Mouse (Mus musculus) layer of hippocampus, adult 6 months (tissue): ENCODE data around the gene Olfr539. TPM values are rescaled to one million over a fixed set of nuclear protein-coding genes. Genes with fewer than 3 reads are reported as not detected.

Experiments
- long read RNA-seq, 2 experiments: library from polyadenylated mRNA; unstranded; transcript quantifications; one replicate each; pipeline ENCODE4 v2.0.0; 2019 to 2020
- polyA plus RNA-seq: library from polyadenylated mRNA; unstranded; fragments of <200 nt; fragmentation: Nextera tagmentation; gene quantifications from 2 replicates; pipeline ENCODE4 v1.2.3, GENCODE M21; 2021

Gene Olfr539
- polyA plus RNA-seq = 0.18 and 0.30 TPM in 2 replicates
- long read RNA-seq, experiment 1 = 0 reads
- long read RNA-seq, experiment 2 = 0 reads

DNA sequence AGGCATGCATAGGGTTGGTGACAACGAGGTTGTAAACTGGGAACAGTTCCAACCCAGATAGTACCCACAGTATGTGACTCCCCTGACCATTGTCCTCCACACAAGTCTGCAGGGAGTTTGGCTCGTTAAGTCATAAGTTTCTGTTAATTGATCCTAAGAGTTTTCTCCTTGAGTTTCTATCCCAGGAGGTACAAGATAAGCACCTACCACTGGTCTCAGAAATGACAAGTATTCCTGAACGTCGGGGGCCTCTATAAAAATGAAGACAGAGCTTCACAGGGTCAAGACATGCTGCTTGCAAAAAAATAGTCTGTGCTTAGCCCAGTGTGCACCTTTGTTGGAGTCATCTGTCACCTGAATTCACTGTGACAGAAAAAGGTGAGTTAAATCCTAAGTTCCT is at the start of gene Olfr539:
Gene Olfr539, plus strand, starts transcription at position 301 of the 400 bp plus-strand sequence.

DNA sequence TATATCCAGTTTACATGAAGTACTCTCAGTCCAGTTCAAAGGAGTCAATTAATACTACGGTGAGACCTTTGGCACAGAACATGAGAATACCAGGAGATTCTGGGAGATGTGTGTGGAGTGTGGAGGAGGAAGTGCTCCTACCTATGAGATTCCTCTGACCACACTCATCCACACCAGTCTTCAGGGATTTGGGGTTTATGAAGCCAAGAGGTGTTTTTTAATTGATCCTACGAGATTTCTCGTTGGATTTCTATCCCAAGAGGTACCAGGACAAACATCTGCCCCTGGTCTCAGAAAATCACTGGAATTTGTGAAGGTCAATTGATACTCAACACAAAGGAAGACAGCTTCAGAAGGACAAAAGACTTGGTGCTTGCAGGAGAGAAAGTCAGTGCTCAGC is 31.1 kb upstream of the Olfr539 start, which contains the start of gene Olfr61:
Gene Olfr61, plus strand, starts transcription at position 301 of the 400 bp plus-strand sequence.

DNA sequence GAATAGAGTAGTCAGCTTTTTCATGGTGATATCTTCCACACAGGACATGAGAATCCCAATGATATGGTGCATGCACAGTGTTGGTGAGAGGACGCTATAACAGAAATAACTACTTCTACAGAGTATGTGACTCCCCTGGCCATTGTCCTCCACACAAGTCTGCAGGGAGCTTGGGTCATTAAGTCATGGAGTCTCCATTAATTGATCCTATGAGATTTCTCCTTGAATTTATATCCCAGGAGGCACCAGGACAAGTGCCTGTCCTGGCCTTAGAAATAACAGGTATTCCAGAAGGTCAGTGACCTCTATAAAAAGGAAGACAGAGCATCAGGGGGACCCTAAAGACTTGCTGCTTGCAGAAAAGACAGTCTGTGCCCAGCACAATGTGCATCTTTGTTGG is 13.6 kb upstream of the Olfr539 start, which contains the start of gene Olfr53:
Gene Olfr53, plus strand, starts transcription at position 301 of the 400 bp plus-strand sequence.

DNA sequence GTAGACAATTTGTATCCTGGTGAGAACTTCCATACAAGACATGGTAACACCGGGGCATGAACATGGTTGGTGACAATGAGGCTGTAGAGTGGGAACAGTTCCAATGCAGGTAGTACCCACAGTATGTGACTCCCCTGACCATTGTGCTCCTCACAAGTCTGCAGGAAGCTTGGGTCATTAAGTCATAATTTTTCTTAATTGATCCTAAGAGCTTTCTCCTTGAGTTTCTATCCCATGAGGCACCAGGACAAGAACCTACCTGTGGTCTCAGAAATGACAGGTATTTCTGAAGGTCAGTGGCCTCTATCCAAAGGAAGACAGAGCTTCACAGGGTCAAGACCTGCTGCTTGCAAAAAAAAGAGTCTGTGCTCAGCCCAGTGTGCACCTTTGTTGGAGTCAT is 21.9 kb downstream of the Olfr539 start, which contains the start of gene Olfr45:
Gene Olfr45, plus strand, starts transcription at position 301 of the 400 bp plus-strand sequence.

DNA sequence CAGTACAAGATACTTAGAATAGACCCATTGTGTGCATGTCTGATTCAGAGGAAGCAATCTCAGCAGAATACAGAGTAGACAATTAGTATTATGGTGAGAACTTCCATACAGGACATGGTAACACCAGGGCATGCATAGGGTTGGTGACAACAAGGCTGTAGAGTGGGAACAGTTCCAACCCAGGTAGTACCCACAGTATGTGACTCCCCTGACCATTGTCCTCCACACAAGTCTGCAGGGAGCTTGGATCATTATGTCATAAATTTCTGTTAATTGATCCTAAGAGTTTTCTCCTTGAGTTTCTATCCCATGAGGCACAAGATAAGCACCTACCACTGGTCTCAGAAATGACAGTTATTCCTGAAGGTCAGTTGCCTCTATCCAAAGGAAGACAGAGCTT is 37.2 kb downstream of the Olfr539 start, which contains the start of gene Olfr541:
Gene Olfr541, plus strand, starts transcription at position 301 of the 400 bp plus-strand sequence.

Other genes with a start within 250 kb of the Olfr539 start
- not detected in 2 replicates for gene Olfr532, start 238.3 kb upstream of the Olfr539 start, polyA plus RNA-seq
- gene Olfr533, start 196.6 kb upstream of the Olfr539 start, polyA plus RNA-seq = not detected in 2 replicates
- not detected in 2 replicates for gene Olfr535, start 175.7 kb upstream of the Olfr539 start, polyA plus RNA-seq
- not detected in 2 replicates for gene Olfr536, start 152.5 kb upstream of the Olfr539 start, polyA plus RNA-seq
- not detected in 2 replicates for gene Olfr538, start 92.0 kb upstream of the Olfr539 start, polyA plus RNA-seq
- gene Olfr46, start 58.7 kb upstream of the Olfr539 start, polyA plus RNA-seq = 0.03 and 0.09 TPM in 2 replicates
- gene Olfr61, start 31.0 kb upstream of the Olfr539 start, polyA plus RNA-seq = not detected in 2 replicates
- gene Olfr53, start 13.5 kb upstream of the Olfr539 start, polyA plus RNA-seq = 0.10 and 0.18 TPM in 2 replicates
- gene Olfr45, start 22.0 kb downstream of the Olfr539 start, polyA plus RNA-seq = not detected in 2 replicates
- gene Olfr541, start 37.3 kb downstream of the Olfr539 start, polyA plus RNA-seq = not detected in 2 replicates
- gene Cyp2e1, start 103.8 kb downstream of the Olfr539 start, polyA plus RNA-seq = 0.65 and 1.8 TPM in 2 replicates
- 0.24 and 0.28 TPM in 2 replicates for gene Syce1, start 127.9 kb downstream of the Olfr539 start, polyA plus RNA-seq
- gene Zfp941, start 162.2 kb downstream of the Olfr539 start, polyA plus RNA-seq = 7.7 and 10.6 TPM in 2 replicates
- gene Urah, start 175.1 kb downstream of the Olfr539 start, polyA plus RNA-seq = 2.4 and 3.5 TPM in 2 replicates
- 0.82 TPM in 1 of 2 replicates, not detected in the other for gene Scgb1c1, start 185.6 kb downstream of the Olfr539 start, polyA plus RNA-seq
- not detected in 2 replicates for gene Odf3, start 187.9 kb downstream of the Olfr539 start, polyA plus RNA-seq
- 3.0 TPM in 1 of 2 replicates, not detected in the other for gene Gm45785, start 196.4 kb downstream of the Olfr539 start, polyA plus RNA-seq
- gene Ric8a, start 197.0 kb downstream of the Olfr539 start, polyA plus RNA-seq = 52.9 and 59.6 TPM in 2 replicates
- gene Bet1l, start 197.6 kb downstream of the Olfr539 start, polyA plus RNA-seq = 72.6 and 88.5 TPM in 2 replicates
- 96.9 and 105 TPM in 2 replicates for gene Psmd13, start 222.0 kb downstream of the Olfr539 start, polyA plus RNA-seq
- 114 and 117 TPM in 2 replicates for gene Sirt3, start 222.4 kb downstream of the Olfr539 start, polyA plus RNA-seq
- gene Cox8b, start 240.5 kb downstream of the Olfr539 start, polyA plus RNA-seq = 2.6 and 126 TPM in 2 replicates